ENCODE assay signal across 8 mouse cellular contexts in the genomic region with DNA sequence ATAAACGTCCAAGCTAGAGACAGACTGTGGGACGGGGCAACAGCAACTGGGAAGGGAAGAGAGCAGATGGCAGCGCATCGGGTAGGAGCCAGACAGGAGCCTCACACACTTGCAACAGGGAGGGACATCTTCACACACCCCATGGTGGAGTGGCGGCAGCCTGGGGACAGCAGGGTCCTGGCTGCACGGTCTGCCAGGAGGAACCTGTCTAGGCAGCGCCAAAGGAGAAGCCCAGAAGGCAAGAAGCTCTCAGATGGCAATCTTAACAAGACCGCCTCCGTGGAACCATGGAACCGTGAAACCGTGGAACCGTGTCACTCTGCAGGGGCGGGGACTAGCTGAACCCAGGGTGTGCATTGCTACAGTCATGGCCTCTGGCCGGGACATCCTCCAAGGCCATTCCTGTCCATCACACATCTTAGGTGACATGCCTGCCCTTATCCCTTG. TPM values are rescaled to one million over a fixed set of nuclear protein-coding genes. Genes with fewer than 3 reads are reported as not detected.
DNase-seq lines count a peak whose midpoint lies in the region; ATAC-seq lines count a peak whose summit lies in the region.

No protein-coding gene starts in this region.

- H3K4me3 ChIP-seq in embryonic facial prominence, embryonic 15.5 days (replicated peaks), result no peak overlapping the region
- no peak overlapping the region for H3K4me3 ChIP-seq in midbrain, embryonic 13.5 days (replicated peaks)
- no peak overlapping the region for H3K4me3 ChIP-seq in intestine, embryonic 16.5 days (ENCODE audit: low read length)

- H3K9me3 ChIP-seq in embryonic facial prominence, embryonic 15.5 days (replicated peaks), result no peaks in the 10 kb centered on the region
- H3K9me3 ChIP-seq in midbrain, embryonic 13.5 days, result no peaks in the 10 kb centered on the region
- no peaks in the 10 kb centered on the region for H3K9me3 ChIP-seq in intestine, embryonic 16.5 days (ENCODE audit: control insufficient read depth, low read length)

- peaks cover 8% of the 10 kb centered on the region; the same call in 1 of the 2 replicates for H3K36me3 ChIP-seq in embryonic facial prominence, embryonic 15.5 days
- peaks cover 5% of the 10 kb centered on the region; the same call in 1 of the 2 replicates for H3K36me3 ChIP-seq in midbrain, embryonic 13.5 days
- no peaks in the 10 kb centered on the region for H3K36me3 ChIP-seq in intestine, embryonic 16.5 days (ENCODE audit: control insufficient read depth, insufficient read depth, low read length)

- H3K27ac ChIP-seq in embryonic facial prominence, embryonic 15.5 days (replicated peaks), result peak overlapping the region; percentile 35; the same call in 1 of the 2 replicates
- H3K27ac ChIP-seq in midbrain, embryonic 13.5 days, result peak overlapping the region; percentile 67
- H3K27ac ChIP-seq in intestine, embryonic 16.5 days (ENCODE audit: low read length), result no peak overlapping the region

- H3K9ac ChIP-seq in embryonic facial prominence, embryonic 15.5 days, result no peak overlapping the region; the same call in 1 of the 2 replicates
- H3K9ac ChIP-seq in midbrain, embryonic 13.5 days (replicated peaks), result no peak overlapping the region
- H3K9ac ChIP-seq in intestine, embryonic 16.5 days (ENCODE audit: low read depth, low read length), result no peak overlapping the region

- peaks cover 88% of the 10 kb centered on the region for H3K4me1 ChIP-seq in embryonic facial prominence, embryonic 15.5 days
- peaks cover 83% of the 10 kb centered on the region for H3K4me1 ChIP-seq in midbrain, embryonic 13.5 days (replicated peaks)
- H3K4me1 ChIP-seq in intestine, embryonic 16.5 days (ENCODE audit: control insufficient read depth, insufficient read depth, low read length), result peaks cover 58% of the 10 kb centered on the region

- DNase-seq in left cerebral cortex, postnatal 4 days, result peak; percentile 91
- no peak for DNase-seq in left cerebral cortex, postnatal 10 days (ENCODE audit: extremely low spot score in 1 of 2, low spot score in 2 of 2)
- DNase-seq in cerebellum, adult 8-10 months, result peak; percentile 79
- no peak for DNase-seq in adrenal gland, adult 18-20 months (ENCODE audit: low spot score in 2 of 2)
- DNase-seq in thymus, postnatal 0 days (ENCODE audit: low spot score), result no peak

- H3K27me3 ChIP-seq in embryonic facial prominence, embryonic 15.5 days, result no peaks in the 10 kb centered on the region
- H3K27me3 ChIP-seq in midbrain, embryonic 13.5 days, result no peaks in the 10 kb centered on the region
- no peaks in the 10 kb centered on the region for H3K27me3 ChIP-seq in intestine, embryonic 16.5 days (replicated peaks; ENCODE audit: control insufficient read depth, insufficient read depth, low read length)

- intact Hi-C loops in left cerebral cortex, postnatal 4 days (cut with DNase I), result loop anchor here (10.0 kb wide), 1 partner anchor 136 kb away; no protein-coding TSS in a partner anchor
- intact Hi-C loops in left cerebral cortex, postnatal 10 days (cut with DNase I), result no loop called here

- no peak for ATAC-seq in embryonic facial prominence, embryonic 15.5 days (ENCODE audit: insufficient number of reproducible peaks, low FRiP score, low TSS enrichment, low read depth)
- ATAC-seq in midbrain, embryonic 13.5 days, result no peak
- no peak for ATAC-seq in intestine, embryonic 16.5 days

- 59% methylated on average over 14 of the region's 14 CpGs for WGBS in embryonic facial prominence, embryonic 15.5 days
- WGBS in midbrain, embryonic 13.5 days, result 74% methylated on average over 14 of the region's 14 CpGs
- 76% methylated on average over 14 of the region's 14 CpGs for WGBS in intestine, embryonic 16.5 days

- H3K4me2 ChIP-seq in embryonic facial prominence, embryonic 15.5 days (replicated peaks), result no peak overlapping the region
- H3K4me2 ChIP-seq in midbrain, embryonic 13.5 days (replicated peaks), result no peak overlapping the region
- H3K4me2 ChIP-seq in intestine, embryonic 16.5 days (ENCODE audit: low read depth, low read length), result no peak overlapping the region

RNA-seq across cellular contexts. Expression of a gene that starts 50.1 kb away (rescaled TPM):
- total RNA-seq in left cerebral cortex, postnatal 4 days (2021), result 100 to 1,000 TPM; 110 to 115 TPM
- 100 to 1,000 TPM; 131 to 146 TPM for total RNA-seq in left cerebral cortex, postnatal 10 days (2021)
- 39.3 and 41.8 TPM in 2 replicates for polyA plus RNA-seq in embryonic facial prominence, embryonic 15.5 days (2015; fragmentation: Nextera tagmentation; extraction: Ambion mirVana)
- 20.2 and 22.6 TPM in 2 replicates for polyA plus RNA-seq in midbrain, embryonic 13.5 days (2015; fragmentation: Nextera tagmentation; extraction: Ambion mirVana)
- total RNA-seq in adrenal gland, adult 18-20 months (2021), result 100 to 1,000 TPM; 195 to 242 TPM
- polyA plus RNA-seq in thymus, postnatal 0 days (2015; fragmentation: Nextera tagmentation; extraction: Ambion mirVana), result 14.3 and 19.8 TPM in 2 replicates
- 13.1 and 14.4 TPM in 2 replicates for polyA plus RNA-seq in intestine, embryonic 16.5 days (2015; fragmentation: Nextera tagmentation; extraction: Ambion mirVana)

Comparison
In these comparisons a context has a peak if more than half of its experiments do, and no peak if none do; other contexts are left out.
1. DNase-seq: peak in left cerebral cortex, postnatal 4 days (single experiment) and cerebellum, adult 8-10 months (single experiment); none in left cerebral cortex, postnatal 10 days (0 of 2), adrenal gland, adult 18-20 months (0 of 2) and thymus, postnatal 0 days (single experiment).